Mouse (Mus musculus) MEL (cell line): ENCODE results near the gene Bri3bp. TPM values are rescaled to one million over a fixed set of nuclear protein-coding genes. Genes with fewer than 3 reads are reported as not detected.
A peak's percentile ranks its signal among the peaks of the same experiment; 100 is the strongest.

Source experiments
- DNase-seq: peaks from one replicate; pipeline ENCODE4 v3.0.0; 2011; ENCODE audit warnings: low read depth, low spot score
- H3K27ac ChIP-seq: 2 replicates; pipeline ENCODE4 v1.5.1; 2012; ENCODE audit warnings: low read depth, mild to moderate bottlenecking, control low read depth, low read length, moderate library complexity; ENCODE audit not compliant: control insufficient read depth
- H3K27me3 ChIP-seq, 2 experiments: fragments of 150-350 bp in 1 of 2; sonication (generic) in 1 of 2; 2 replicates each; pipeline ENCODE4 v1.6.1; 2012; ENCODE audit warnings: low read length in 2 of 2, mild to moderate bottlenecking in 2 of 2, improper control_type of control experiment in 1 of 2, moderate library complexity in 1 of 2; ENCODE audit not compliant: insufficient read depth in 2 of 2, control insufficient read depth in 1 of 2
- H3K36me3 ChIP-seq, 2 experiments: 2 replicates each; pipeline ENCODE4 v1.6.1; 2012 to 2014; ENCODE audit warnings: low read length in 2 of 2, improper control_type of control experiment in 1 of 2, inconsistent platforms in 1 of 2, mild to moderate bottlenecking in 1 of 2; ENCODE audit not compliant: insufficient read depth in 2 of 2, control insufficient read depth in 1 of 2
- H3K4me1 ChIP-seq, 2 experiments: fragments of 150-350 bp in 1 of 2; sonication (generic) in 1 of 2; 2 replicates each; pipeline ENCODE4 v1.6.1; 2012; ENCODE audit warnings: low read length in 2 of 2, improper control_type of control experiment in 1 of 2, mild to moderate bottlenecking in 1 of 2; ENCODE audit not compliant: insufficient read depth in 2 of 2, control insufficient read depth in 1 of 2
- H3K4me3 ChIP-seq, 2 experiments: fragments of 150-350 bp in 1 of 2; sonication (generic) in 1 of 2; 2 replicates each; pipeline ENCODE4 v1.5.1; 2012; ENCODE audit warnings: low read depth in 2 of 2, low read length in 2 of 2, mild to moderate bottlenecking in 2 of 2, moderate library complexity in 2 of 2, control low read depth in 1 of 2, improper control_type of control experiment in 1 of 2; ENCODE audit not compliant: control insufficient read depth in 1 of 2, insufficient read depth in 1 of 2
- H3K79me2 ChIP-seq: 2 replicates; pipeline ENCODE4 v1.6.1; 2012; ENCODE audit warnings: mild to moderate bottlenecking, low read length, moderate library complexity; ENCODE audit not compliant: control insufficient read depth, poor library complexity, insufficient read depth
- H3K9ac ChIP-seq: 2 replicates; pipeline ENCODE4 v1.6.1; 2012; ENCODE audit warnings: low read depth, mild to moderate bottlenecking, control low read depth, low read length, moderate library complexity; ENCODE audit not compliant: control insufficient read depth, poor library complexity, severe bottlenecking
- H3K9me3 ChIP-seq: fragments of 150-350 bp; sonication (generic); replicated peaks from 2 replicates; pipeline ENCODE4 v1.6.1; 2012; ENCODE audit warnings: mild to moderate bottlenecking, low read length, improper control_type of control experiment, moderate library complexity; ENCODE audit not compliant: insufficient read depth
- BHLHE40 ChIP-seq: IDR thresholded peaks from 2 replicates; pipeline ENCODE4 v1.6.1; 2012; ENCODE audit warnings: low read depth, mild to moderate bottlenecking, inconsistent platforms, low read length, improper control_type of control experiment, borderline replicate concordance
- CHD1 ChIP-seq: IDR thresholded peaks from 2 replicates; pipeline ENCODE4 v1.6.1; 2012; ENCODE audit warnings: low read depth, mild to moderate bottlenecking, inconsistent platforms, low read length, improper control_type of control experiment
- CTCF ChIP-seq, 3 experiments: IDR thresholded peaks in 2 of 3; conservative IDR thresholded peaks in 1 of 3; 2 replicates each; pipeline ENCODE4 v1.5.1; 2011 to 2012; ENCODE audit warnings: low read length in 3 of 3, low read depth in 2 of 3, mild to moderate bottlenecking in 2 of 3, improper control_type of control experiment in 1 of 3, inconsistent platforms in 1 of 3, mixed read lengths in 1 of 3, moderate library complexity in 1 of 3; ENCODE audit not compliant: control insufficient read depth in 1 of 3, insufficient read depth in 1 of 3, poor library complexity in 1 of 3, severe bottlenecking in 1 of 3
- E2F4 ChIP-seq: IDR thresholded peaks from 2 replicates; pipeline ENCODE4 v1.6.1; 2011; ENCODE audit warnings: low read depth, low read length, improper control_type of control experiment, borderline replicate concordance
- EP300 ChIP-seq, 2 experiments: IDR thresholded peaks; 2 replicates each; pipeline ENCODE4 v1.6.1; 2011; ENCODE audit warnings: improper control_type of control experiment in 2 of 2, low read length in 2 of 2, low read depth in 1 of 2, mild to moderate bottlenecking in 1 of 2
- ETS1 ChIP-seq: IDR thresholded peaks from 2 replicates; pipeline ENCODE4 v1.6.1; 2012; ENCODE audit warnings: low read depth, mild to moderate bottlenecking, inconsistent platforms, low read length, improper control_type of control experiment, moderate library complexity
- GABPA ChIP-seq: IDR thresholded peaks from 2 replicates; pipeline ENCODE4 v1.6.1; 2012; ENCODE audit warnings: low read depth, mild to moderate bottlenecking, inconsistent platforms, low read length, improper control_type of control experiment, moderate library complexity
- JUND ChIP-seq: IDR thresholded peaks from 2 replicates; pipeline ENCODE4 v1.6.1; 2011; ENCODE audit warnings: low read depth, mild to moderate bottlenecking, improper control_type of control experiment, low read length
- KAT2A ChIP-seq: conservative IDR thresholded peaks from 2 replicates; pipeline ENCODE4 v1.6.1; 2012; ENCODE audit warnings: low read depth, low read length, improper control_type of control experiment, inconsistent platforms
- MAFK ChIP-seq: IDR thresholded peaks from 2 replicates; pipeline ENCODE4 v1.6.1; 2011; ENCODE audit warnings: low read depth, mild to moderate bottlenecking, low read length, improper control_type of control experiment, borderline replicate concordance
- MYB ChIP-seq: IDR thresholded peaks from 2 replicates; pipeline ENCODE4 v1.6.1; 2011; ENCODE audit warnings: mild to moderate bottlenecking, low read depth, low read length, improper control_type of control experiment
- MYC ChIP-seq: IDR thresholded peaks from 2 replicates; pipeline ENCODE4 v1.6.1; 2011; ENCODE audit warnings: low read depth, mild to moderate bottlenecking, low read length, improper control_type of control experiment, moderate library complexity
- NELFE ChIP-seq: IDR thresholded peaks from 2 replicates; pipeline ENCODE4 v1.6.1; 2011; ENCODE audit warnings: low read depth, low read length, improper control_type of control experiment
- NRF1 ChIP-seq: IDR thresholded peaks from 2 replicates; pipeline ENCODE4 v1.6.1; 2014; ENCODE audit warnings: low read depth, mild to moderate bottlenecking, inconsistent platforms, low read length, improper control_type of control experiment, moderate library complexity; ENCODE audit not compliant: poor library complexity, insufficient read depth, severe bottlenecking
- POLR2A ChIP-seq, 2 experiments: IDR thresholded peaks; 2 replicates each; pipeline ENCODE4 v1.6.1; 2011 to 2012; ENCODE audit warnings: low read length in 2 of 2, mild to moderate bottlenecking in 2 of 2, control low read depth in 1 of 2, improper control_type of control experiment in 1 of 2, low read depth in 1 of 2, moderate library complexity in 1 of 2; ENCODE audit not compliant: control insufficient read depth in 1 of 2, insufficient read depth in 1 of 2, poor library complexity in 1 of 2
- POLR2AphosphoS2 ChIP-seq: IDR thresholded peaks from 2 replicates; pipeline ENCODE4 v1.6.1; 2011; ENCODE audit warnings: low read length, improper control_type of control experiment
- POLR2AphosphoS5 ChIP-seq: IDR thresholded peaks from 2 replicates; pipeline ENCODE4 v1.6.1; 2012; ENCODE audit warnings: low read depth, borderline replicate concordance, mild to moderate bottlenecking, inconsistent platforms, low read length, moderate library complexity, mixed read lengths
- RCOR1 ChIP-seq: IDR thresholded peaks from 2 replicates; pipeline ENCODE4 v1.6.1; 2012; ENCODE audit warnings: low read depth, mild to moderate bottlenecking, inconsistent platforms, low read length, improper control_type of control experiment
- SIN3A ChIP-seq: IDR thresholded peaks from 2 replicates; pipeline ENCODE4 v1.6.1; 2012; ENCODE audit warnings: low read length, improper control_type of control experiment, inconsistent platforms
- SMC3 ChIP-seq: IDR thresholded peaks from 2 replicates; pipeline ENCODE4 v1.6.1; 2011; ENCODE audit warnings: low read depth, low read length, improper control_type of control experiment
- TAL1 ChIP-seq: IDR thresholded peaks from 2 replicates; pipeline ENCODE4 v1.6.1; 2012; ENCODE audit warnings: mild to moderate bottlenecking, inconsistent platforms, low read length, moderate library complexity, mixed read lengths
- TBP ChIP-seq: IDR thresholded peaks from 2 replicates; pipeline ENCODE4 v1.8.0; 2011; ENCODE audit warnings: low read depth, low read length, improper control_type of control experiment
- UBTF ChIP-seq: IDR thresholded peaks from 2 replicates; pipeline ENCODE4 v1.6.1; 2012; ENCODE audit warnings: low read depth, mild to moderate bottlenecking, inconsistent platforms, low read length, improper control_type of control experiment, moderate library complexity, borderline replicate concordance; ENCODE audit not compliant: insufficient read depth
- USF2 ChIP-seq, 2 experiments: IDR thresholded peaks; 2 replicates each; pipeline ENCODE4 v1.6.1; 2011 to 2012; ENCODE audit warnings: improper control_type of control experiment in 2 of 2, low read length in 2 of 2, borderline replicate concordance in 1 of 2, inconsistent platforms in 1 of 2, low read depth in 1 of 2, mild to moderate bottlenecking in 1 of 2; ENCODE audit not compliant: insufficient read depth in 1 of 2
- ZC3H11A ChIP-seq: IDR thresholded peaks from 2 replicates; pipeline ENCODE4 v1.6.1; 2012; ENCODE audit warnings: low read depth, mild to moderate bottlenecking, inconsistent platforms, low read length, improper control_type of control experiment
- ZMIZ1 ChIP-seq: IDR thresholded peaks from 2 replicates; pipeline ENCODE4 v1.6.1; 2012; ENCODE audit warnings: low read depth, mild to moderate bottlenecking, inconsistent platforms, low read length, improper control_type of control experiment, moderate library complexity
- ZNF384 ChIP-seq: IDR thresholded peaks from 2 replicates; pipeline ENCODE4 v1.6.1; 2012; ENCODE audit warnings: low read depth, mild to moderate bottlenecking, inconsistent platforms, low read length, improper control_type of control experiment
- polyA plus RNA-seq, 2 experiments: library from polyadenylated mRNA; stranded (reverse) in 1 of 2; unstranded in 1 of 2; fragments of >175 nt in 1 of 2; fragments of >200 nt in 1 of 2; gene quantifications; 2 replicates each; pipeline versions ENCODE4 v1.2.1 to v1.2.4; 2012; ENCODE audit warnings: low replicate concordance in 2 of 2, low read depth in 1 of 2; ENCODE audit not compliant: insufficient read length in 2 of 2, insufficient read depth in 1 of 2, missing spikeins in 1 of 2
- total RNA-seq: library from RNA; depleted of rRNA; stranded (reverse); fragments of 300-350 nt; gene quantifications from 2 replicates; pipeline ENCODE4 v1.2.3, GENCODE M21; 2012

Gene Bri3bp
- total and polyA plus RNA-seq, 3 experiments: 73.7 to 264 (median 87.6) TPM

GRCm38 (mm10) chr5:125457538-125457937 is 16.2 kb downstream of the Bri3bp start (continued):
- TF ChIP-seq NRF1 (no peak), JUND (no peak), ZC3H11A (no peak)
- TF ChIP-seq, all 39 proteins: peak for 7

- peak; percentile 50 for DNase-seq
- Histone ChIP-seq H3K9ac (no peak overlapping the region), H3K36me3 (peaks cover under 1 to 51% of the 10 kb centered on the region in 2 experiments; a peak in 3 of 4 replicates), H3K4me1 (peaks cover 25 to 51% of the 10 kb centered on the region in 2 experiments), H3K79me2 (peaks cover 5% of the 10 kb centered on the region; the same call in 1 of the 2 replicates), H3K9me3 (no peaks in the 10 kb centered on the region), H3K27ac (no peak overlapping the region), H3K27me3 (no peaks in the 10 kb centered on the region), H3K4me3 (no peak overlapping the region)
- TF ChIP-seq POLR2AphosphoS2 (no peak), CHD1 (no peak), MAFK (no peak), E2F4 (no peak), USF2 (IDR thresholded peaks at IDR 0.05; ENCODE audit: borderline replicate concordance in 1 of 2, insufficient read depth in 1 of 2, low read depth in 1 of 2, low read length in 2 of 2) (no peak), TAL1 (no peak), UBTF (no peak), POLR2AphosphoS5 (no peak), KAT2A (no peak), POLR2A (IDR thresholded peaks at IDR 0.05; ENCODE audit: control insufficient read depth in 1 of 2, insufficient read depth in 1 of 2, low read depth in 1 of 2, low read length in 2 of 2, poor library complexity in 1 of 2) (no peak), SMC3 (0 out of 2 replicates have a peak, but pooled peaks have one; percentile 11), NRF1 (no peak), SIN3A (no peak; the same call in 1 of the 2 replicates), NELFE (no peak), CTCF (IDR thresholded peaks at IDR 0.05 in 2 of 3, conservative IDR thresholded peaks at IDR 0.05 in 1 of 3; ENCODE audit: control insufficient read depth in 1 of 3, insufficient read depth in 1 of 3, low read depth in 2 of 3, low read length in 3 of 3, poor library complexity in 1 of 3, severe bottlenecking in 1 of 3) (peak; percentile 6 to 44 (median 20); a peak in 3 of 6 replicates), ZNF384 (peak; percentile 55), GABPA (no peak), TBP (peak; percentile 57; the same call in 1 of the 2 replicates), ZC3H11A (no peak), EP300 (IDR thresholded peaks at IDR 0.05; ENCODE audit: low read depth in 1 of 2, low read length in 2 of 2) (no peak), ZMIZ1 (0 out of 2 replicates have a peak, but pooled peaks have one; percentile 30), ETS1 (no peak), MYC (0 out of 2 replicates have a peak, but pooled peaks have one; percentile 52), BHLHE40 (0 out of 2 replicates have a peak, but pooled peaks have one; percentile 28), RCOR1 (no peak), MYB (no peak)
Observed at GRCm38 (mm10) chr5:125460574-125460973, 19.2 kb downstream of the Bri3bp start.
